ENCODE assay signal across 50 mouse cellular contexts in genomic region chr7:90221487-90221886, GRCm38 (mm10). TPM values are rescaled to one million over a fixed set of nuclear protein-coding genes. Genes with fewer than 3 reads are reported as not detected.
"Had no signal": no experiment of that assay in that cellular context is flagged by ENCODE, and none has a peak within 500 bp of the region (broad histone marks: within the 10 kb centered on the region; RNA-seq: fewer than 3 reads in every experiment).

No protein-coding gene starts in this region.

- H3K9me3 ChIP-seq: heart, embryonic 12.5 days; heart, embryonic 13.5 days; heart, embryonic 15.5 days; hindbrain, embryonic 10.5 days; hindbrain, embryonic 12.5 days; hindbrain, embryonic 13.5 days; hindbrain, embryonic 15.5 days; intestine, embryonic 15.5 days; kidney, embryonic 15.5 days had no signal

- H3K27me3 ChIP-seq: heart, embryonic 12.5 days; heart, embryonic 13.5 days; heart, embryonic 15.5 days; hindbrain, embryonic 12.5 days; hindbrain, embryonic 13.5 days; hindbrain, embryonic 15.5 days; intestine, embryonic 15.5 days; kidney, embryonic 15.5 days had no signal

- H3K9ac ChIP-seq: heart, embryonic 12.5 days; heart, embryonic 13.5 days; heart, embryonic 15.5 days; hindbrain, embryonic 12.5 days; hindbrain, embryonic 13.5 days; hindbrain, embryonic 14.5 days; hindbrain, embryonic 15.5 days; intestine, embryonic 15.5 days; kidney, embryonic 15.5 days had no signal

- H3K4me1 ChIP-seq: heart, embryonic 12.5 days; heart, embryonic 13.5 days; heart, embryonic 15.5 days; intestine, embryonic 15.5 days; kidney, embryonic 15.5 days had no signal

- H3K27ac ChIP-seq: heart, embryonic 13.5 days; heart, embryonic 15.5 days; hindbrain, embryonic 10.5 days; hindbrain, embryonic 12.5 days; hindbrain, embryonic 13.5 days; hindbrain, embryonic 14.5 days; hindbrain, embryonic 15.5 days; hindbrain, postnatal 0 days; intestine, embryonic 15.5 days; kidney, embryonic 15.5 days; kidney, postnatal 0 days; layer of hippocampus, adult 2 months; left cerebral cortex, adult 2 months had no signal

- H3K4me2 ChIP-seq: heart, embryonic 11.5 days; heart, embryonic 12.5 days; heart, embryonic 13.5 days; heart, embryonic 15.5 days; hindbrain, embryonic 12.5 days; hindbrain, embryonic 13.5 days; hindbrain, embryonic 14.5 days; hindbrain, embryonic 15.5 days; intestine, embryonic 15.5 days; kidney, embryonic 15.5 days had no signal

- H3K4me3 ChIP-seq: heart, embryonic 12.5 days; heart, embryonic 13.5 days; heart, embryonic 15.5 days; hindbrain, embryonic 10.5 days; hindbrain, embryonic 12.5 days; hindbrain, embryonic 13.5 days; hindbrain, embryonic 15.5 days; intestine, embryonic 15.5 days; kidney, embryonic 15.5 days; layer of hippocampus, adult 2 months; left cerebral cortex, adult 2 months had no signal

- H3K36me3 ChIP-seq: heart, embryonic 12.5 days; heart, embryonic 13.5 days; heart, embryonic 15.5 days; hindbrain, embryonic 10.5 days; hindbrain, embryonic 12.5 days; hindbrain, embryonic 13.5 days; hindbrain, embryonic 15.5 days; intestine, embryonic 15.5 days; kidney, embryonic 15.5 days had no signal

- DNase-seq: heart, postnatal 10 days; heart, postnatal 14 days; heart, postnatal 36 days; heart, postnatal 4 days; kidney, adult 11 months; kidney, adult 18-20 months; kidney, adult 2 months; kidney, adult 8-10 months; kidney, adult 9 months; kidney, postnatal 10 days; kidney, postnatal 14 days; kidney, postnatal 25 days; kidney, postnatal 36 days; kidney, postnatal 4 days; layer of hippocampus, adult 9-11 months; layer of hippocampus, postnatal 36 days had no signal

RNA-seq across cellular contexts. Expression of gene Ccdc83, which starts 44.1 kb away (rescaled TPM):
- total RNA-seq: heart, postnatal 10 days; heart, postnatal 4 days; hematopoietic stem cell, adult 5-6 weeks; hindbrain, postnatal 0 days; layer of hippocampus, adult 18-20 months; layer of hippocampus, adult 2 months; layer of hippocampus, adult 8-10 months; layer of hippocampus, postnatal 10 days; layer of hippocampus, postnatal 14 days; layer of hippocampus, postnatal 25 days; layer of hippocampus, postnatal 36 days; left cerebral cortex, adult 18-20 months; left cerebral cortex, adult 2 months; left cerebral cortex, adult 8-10 months had no signal
- polyA plus RNA-seq: heart, embryonic 11.5 days; heart, embryonic 12.5 days; heart, embryonic 13.5 days; heart, embryonic 14.5 days; heart, embryonic 15.5 days; heart, embryonic 16.5 days; heart, postnatal 0 days; hindbrain, embryonic 10.5 days; hindbrain, embryonic 11.5 days; hindbrain, embryonic 12.5 days; hindbrain, embryonic 13.5 days; hindbrain, embryonic 14.5 days; hindbrain, embryonic 15.5 days; hindbrain, embryonic 16.5 days; hindbrain, postnatal 0 days; intestine, embryonic 14.5 days; intestine, embryonic 15.5 days; intestine, embryonic 16.5 days; intestine, postnatal 0 days; kidney, adult 2 months; kidney, embryonic 14.5 days; kidney, embryonic 15.5 days; kidney, embryonic 16.5 days; kidney, postnatal 0 days; large intestine, adult 2 months had no signal
